30 mouse cellular contexts compared by ENCODE assay signal in genomic region chr11:29724213-29724612, GRCm38 (mm10). TPM values are rescaled to one million over a fixed set of nuclear protein-coding genes. Genes with fewer than 3 reads are reported as not detected.
DNase-seq lines count a peak whose midpoint lies in the region; ATAC-seq and TF ChIP-seq lines count a peak whose summit lies in the region.
"Had no signal": no experiment of that assay in that cellular context is flagged by ENCODE, and none has a peak within 500 bp of the region (broad histone marks: within the 10 kb centered on the region; RNA-seq: fewer than 3 reads in every experiment).

No protein-coding gene starts in this region.

- H3K36me3 ChIP-seq in intestine, postnatal 0 days (ENCODE audit: control insufficient read depth, insufficient read depth): no peaks in the 10 kb centered on the region
- H3K36me3 ChIP-seq in intestine, embryonic 15.5 days: no peaks in the 10 kb centered on the region
- no peaks in the 10 kb centered on the region for H3K36me3 ChIP-seq in ES-E14 (ENCODE audit: control insufficient read depth, insufficient read depth, low read length, poor library complexity, severe bottlenecking)
- H3K36me3 ChIP-seq: hindbrain, embryonic 10.5 days; hindbrain, embryonic 15.5 days; limb, embryonic 12.5 days; liver, embryonic 15.5 days; stomach, embryonic 15.5 days had no signal

- no peak overlapping the region for H3K4me2 ChIP-seq in intestine, postnatal 0 days (replicated peaks; ENCODE audit: low read depth)
- no peak overlapping the region for H3K4me2 ChIP-seq in intestine, embryonic 15.5 days (replicated peaks)
- H3K4me2 ChIP-seq: hindbrain, embryonic 15.5 days; limb, embryonic 12.5 days; liver, embryonic 15.5 days; lung, embryonic 14.5 days; midbrain, embryonic 11.5 days; stomach, embryonic 15.5 days had no signal

- H3K9me3 ChIP-seq in intestine, postnatal 0 days (ENCODE audit: control insufficient read depth): no peaks in the 10 kb centered on the region
- H3K9me3 ChIP-seq in intestine, embryonic 15.5 days: no peaks in the 10 kb centered on the region
- no peaks in the 10 kb centered on the region for H3K9me3 ChIP-seq in ES-E14 (ENCODE audit: control insufficient read depth, insufficient read depth, low read depth, low read length)
- H3K9me3 ChIP-seq: hindbrain, embryonic 10.5 days; hindbrain, embryonic 15.5 days; limb, embryonic 12.5 days; liver, embryonic 15.5 days; stomach, embryonic 15.5 days had no signal

- H3K4me1 ChIP-seq in intestine, postnatal 0 days (replicated peaks; ENCODE audit: control insufficient read depth, insufficient read depth, low read length): 0 out of 2 replicates have a peak, but pooled peaks cover 2% of the 10 kb centered on the region
- no peaks in the 10 kb centered on the region for H3K4me1 ChIP-seq in intestine, embryonic 15.5 days (replicated peaks)
- H3K4me1 ChIP-seq in ES-E14 (ENCODE audit: control insufficient read depth in 2 of 2, insufficient read depth in 2 of 2, low read length in 2 of 2, poor library complexity in 1 of 2): no peaks in the 10 kb centered on the region; a peak in 3 of 4 replicates
- H3K4me1 ChIP-seq: hindbrain, embryonic 10.5 days; limb, embryonic 12.5 days; liver, embryonic 15.5 days; stomach, embryonic 15.5 days had no signal

- no peak overlapping the region for H3K4me3 ChIP-seq in intestine, postnatal 0 days (ENCODE audit: low read depth, low read length)
- no peak overlapping the region for H3K4me3 ChIP-seq in intestine, embryonic 15.5 days (replicated peaks)
- no peak overlapping the region for H3K4me3 ChIP-seq in ES-E14 (ENCODE audit: insufficient read depth in 1 of 2, low read depth in 1 of 2, low read length in 2 of 2, poor library complexity in 1 of 2, severe bottlenecking in 1 of 2)
- H3K4me3 ChIP-seq: erythroblast, embryonic 14.5 days; hindbrain, embryonic 10.5 days; hindbrain, embryonic 15.5 days; left cerebral cortex, adult 2 months; limb, embryonic 12.5 days; liver, embryonic 15.5 days; myocyte; stomach, embryonic 15.5 days had no signal

- 96% methylated on average over 2 of the region's 2 CpGs for whole genome bisulfite sequencing in intestine, postnatal 0 days
- 94% methylated on average over 2 of the region's 2 CpGs for WGBS in intestine, embryonic 15.5 days

- no peak overlapping the region for H3K9ac ChIP-seq in intestine, postnatal 0 days (ENCODE audit: low read depth, low read length)
- no peak overlapping the region for H3K9ac ChIP-seq in intestine, embryonic 15.5 days
- H3K9ac ChIP-seq in ES-E14 (ENCODE audit: insufficient read depth, low read depth, low read length, poor library complexity, severe bottlenecking): no peak overlapping the region
- H3K9ac ChIP-seq: hindbrain, embryonic 15.5 days; limb, embryonic 12.5 days; liver, embryonic 15.5 days; lung, embryonic 14.5 days; stomach, embryonic 15.5 days had no signal

- no peak overlapping the region for H3K27ac ChIP-seq in intestine, postnatal 0 days (ENCODE audit: low read depth, low read length)
- H3K27ac ChIP-seq in intestine, embryonic 15.5 days: no peak overlapping the region
- no peak overlapping the region for H3K27ac ChIP-seq in ES-E14 (ENCODE audit: insufficient read depth, low read depth, low read length, poor library complexity, severe bottlenecking)
- H3K27ac ChIP-seq: hindbrain, embryonic 10.5 days; hindbrain, embryonic 15.5 days; limb, embryonic 12.5 days; liver, embryonic 15.5 days; stomach, embryonic 15.5 days had no signal

- ATAC-seq in intestine, postnatal 0 days: no peak
- ATAC-seq in intestine, embryonic 15.5 days: no peak
- ATAC-seq: activated CD4-positive, CD25-positive, alpha-beta regulatory T cell, adult 4 months; forebrain, embryonic 16.5 days; inflammation-experienced regulatory T-cells, adult 6 months; midbrain, embryonic 16.5 days had no signal

- no peaks in the 10 kb centered on the region for H3K27me3 ChIP-seq in intestine, postnatal 0 days (replicated peaks; ENCODE audit: control insufficient read depth, insufficient read depth, low read length)
- no peaks in the 10 kb centered on the region for H3K27me3 ChIP-seq in intestine, embryonic 15.5 days (replicated peaks)
- H3K27me3 ChIP-seq: hindbrain, embryonic 15.5 days; limb, embryonic 12.5 days; liver, embryonic 15.5 days; stomach, embryonic 15.5 days had no signal

- peak; percentile 11 for DNase-seq in thymus, postnatal 0 days (ENCODE audit: low spot score)
- no peak for DNase-seq in thymus, adult 18-20 months
- DNase-seq in ES-E14 (ENCODE audit: low read depth, low spot score): no peak
- no peak for DNase-seq in natural killer cell, adult 2 months (ENCODE audit: low spot score in 2 of 2)
- DNase-seq in right cerebral cortex, adult 18-20 months: no peak
- DNase-seq: adrenal gland, adult 2 months; adrenal gland, postnatal 36 days; cerebellum, adult 2 months; cerebellum, postnatal 14 days; gastrocnemius, postnatal 10 days; heart, postnatal 14 days; kidney, adult 2 months; layer of hippocampus, adult 9-11 months; lung, embryonic 14.5 days; thymus, postnatal 36 days had no signal

- TF ChIP-seq CTCF in intestine, postnatal 0 days (IDR thresholded peaks at IDR 0.05; ENCODE audit: low read depth): 0 out of 2 replicates have a peak, but pooled peaks have one; percentile 7

- in situ Hi-C loops in ES-E14 (cut with MboI; ENCODE audit: low sequenced_read_pairs in 2 of 2, unreplicated experiment in 2 of 2): no loop called here

TF ChIP-seq in ES-E14, 5 proteins besides CTCF, POLR2A, EP300 and RAD21:
- TF ChIP-seq MAFK (IDR thresholded peaks at IDR 0.05; ENCODE audit: insufficient read depth, low read depth, low read length) (peak; percentile 95), HCFC1 (IDR thresholded peaks at IDR 0.05; ENCODE audit: borderline replicate concordance, insufficient read depth, low read length) (no peak), CHD2 (IDR thresholded peaks at IDR 0.05; ENCODE audit: low read depth, low read length) (no peak), ZNF384 (IDR thresholded peaks at IDR 0.05; ENCODE audit: low read depth, low read length) (0 out of 2 replicates have a peak, but pooled peaks have one; percentile 30), ZC3H11A (IDR thresholded peaks at IDR 0.05; ENCODE audit: borderline replicate concordance, low read depth, low read length) (no peak)

RNA-seq across cellular contexts. Expression of gene Rtn4, which starts 31.5 kb away (rescaled TPM):
- 99.9 and 102 TPM in 2 replicates for polyA plus RNA-seq in intestine, postnatal 0 days (2015; fragmentation: Nextera tagmentation; extraction: Ambion mirVana)
- polyA plus RNA-seq in intestine, embryonic 15.5 days (2015; fragmentation: Nextera tagmentation; extraction: Ambion mirVana): 48.8 and 51.0 TPM in 2 replicates
- polyA plus RNA-seq in thymus, postnatal 0 days (2015; fragmentation: Nextera tagmentation; extraction: Ambion mirVana): 34.9 and 47.1 TPM in 2 replicates
- 360 and 368 TPM in 2 replicates for total RNA-seq in ES-E14 (2012; rRNA removed)
